ENCODE assay signal across 14 mouse cellular contexts in the genomic region with DNA sequence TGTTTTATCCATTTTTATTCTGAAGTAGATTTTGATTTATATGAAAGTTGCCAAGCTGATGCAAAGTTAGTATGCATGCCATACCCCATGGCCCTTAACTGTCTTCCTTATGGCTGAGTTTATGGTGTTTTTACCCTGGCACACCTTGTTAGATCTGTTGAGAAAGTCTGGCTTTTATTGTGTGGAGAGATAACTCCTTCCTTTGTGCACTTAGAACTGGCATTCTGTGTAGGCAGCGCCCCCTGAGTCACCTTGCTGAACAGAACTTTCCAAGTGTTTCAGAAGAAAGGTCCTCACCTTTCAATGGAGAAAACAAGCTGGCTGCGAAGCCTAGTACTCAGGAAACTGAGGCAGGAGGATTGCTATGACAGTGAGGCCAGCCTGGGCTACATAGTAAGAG. TPM values are rescaled to one million over a fixed set of nuclear protein-coding genes. Genes with fewer than 3 reads are reported as not detected.
A peak's percentile ranks its signal among the peaks of the same experiment; 100 is the strongest.
DNase-seq lines count a peak whose midpoint lies in the region; ATAC-seq lines count a peak whose summit lies in the region.
"Had no signal": no experiment of that assay in that cellular context is flagged by ENCODE, and none has a peak within 500 bp of the region (broad histone marks: within the 10 kb centered on the region; RNA-seq: fewer than 3 reads in every experiment).

No protein-coding gene starts in this region.

- 72% methylated on average over 2 of the region's 2 CpGs for WGBS in heart, embryonic 10.5 days
- WGBS in intestine, embryonic 16.5 days, result 69% methylated on average over 2 of the region's 2 CpGs
- 75% methylated on average over 2 of the region's 2 CpGs for WGBS in intestine, embryonic 15.5 days
- WGBS in stomach, embryonic 16.5 days, result 73% methylated on average over 2 of the region's 2 CpGs

- no peak overlapping the region for H3K9ac ChIP-seq in intestine, embryonic 16.5 days (ENCODE audit: low read depth, low read length)
- H3K9ac ChIP-seq in intestine, embryonic 15.5 days, result no peak overlapping the region
- no peak overlapping the region for H3K9ac ChIP-seq in stomach, embryonic 16.5 days (ENCODE audit: low read length)
- H3K9ac ChIP-seq: forebrain, embryonic 13.5 days; neural tube, embryonic 15.5 days had no signal

- ATAC-seq in intestine, embryonic 16.5 days, result peak; percentile 41; the same call in 1 of the 2 replicates
- no peak for ATAC-seq in intestine, embryonic 15.5 days
- no peak for ATAC-seq in stomach, embryonic 16.5 days (ENCODE audit: insufficient read depth, low FRiP score)
- ATAC-seq: midbrain, embryonic 16.5 days had no signal

- H3K4me1 ChIP-seq in heart, embryonic 10.5 days, result peaks cover 40% of the 10 kb centered on the region
- peaks cover 17% of the 10 kb centered on the region for H3K4me1 ChIP-seq in intestine, embryonic 16.5 days (ENCODE audit: control insufficient read depth, insufficient read depth, low read length)
- H3K4me1 ChIP-seq in intestine, embryonic 15.5 days (replicated peaks), result peaks cover 7% of the 10 kb centered on the region
- H3K4me1 ChIP-seq in stomach, embryonic 16.5 days (ENCODE audit: control insufficient read depth, insufficient read depth, low read length), result peaks cover 5% of the 10 kb centered on the region
- H3K4me1 ChIP-seq: neural tube, embryonic 15.5 days had no signal

- peak overlapping the region; percentile 52; the same call in 1 of the 2 replicates for H3K27ac ChIP-seq in heart, embryonic 10.5 days
- no peak overlapping the region for H3K27ac ChIP-seq in intestine, embryonic 16.5 days (ENCODE audit: low read length)
- H3K27ac ChIP-seq in intestine, embryonic 15.5 days, result no peak overlapping the region
- H3K27ac ChIP-seq in stomach, embryonic 16.5 days (ENCODE audit: low read length), result peak overlapping the region; percentile 62; the same call in 1 of the 2 replicates
- H3K27ac ChIP-seq: forebrain, embryonic 13.5 days; neural tube, embryonic 15.5 days had no signal

- intact Hi-C loops in heart, postnatal 25 days (cut with DNase I), result no loop called here

- no peak overlapping the region for H3K4me3 ChIP-seq in heart, embryonic 10.5 days
- no peak overlapping the region for H3K4me3 ChIP-seq in intestine, embryonic 16.5 days (ENCODE audit: low read length)
- no peak overlapping the region for H3K4me3 ChIP-seq in intestine, embryonic 15.5 days (replicated peaks)
- H3K4me3 ChIP-seq in stomach, embryonic 16.5 days (replicated peaks; ENCODE audit: low read length), result no peak overlapping the region
- H3K4me3 ChIP-seq: erythroblast, embryonic 14.5 days; forebrain, embryonic 13.5 days; neural tube, embryonic 15.5 days had no signal

- H3K4me2 ChIP-seq in intestine, embryonic 16.5 days (ENCODE audit: low read depth, low read length), result no peak overlapping the region
- no peak overlapping the region for H3K4me2 ChIP-seq in intestine, embryonic 15.5 days (replicated peaks)
- H3K4me2 ChIP-seq in stomach, embryonic 16.5 days (ENCODE audit: low read depth, low read length), result no peak overlapping the region
- H3K4me2 ChIP-seq: forebrain, embryonic 13.5 days; neural tube, embryonic 15.5 days had no signal

- no peaks in the 10 kb centered on the region for H3K9me3 ChIP-seq in heart, embryonic 10.5 days
- no peaks in the 10 kb centered on the region for H3K9me3 ChIP-seq in intestine, embryonic 16.5 days (ENCODE audit: control insufficient read depth, low read length)
- H3K9me3 ChIP-seq in intestine, embryonic 15.5 days, result no peaks in the 10 kb centered on the region
- no peaks in the 10 kb centered on the region for H3K9me3 ChIP-seq in stomach, embryonic 16.5 days (replicated peaks; ENCODE audit: control insufficient read depth, low read length)
- H3K9me3 ChIP-seq: forebrain, embryonic 13.5 days; neural tube, embryonic 15.5 days had no signal

- H3K36me3 ChIP-seq in heart, embryonic 10.5 days, result peaks cover 22% of the 10 kb centered on the region
- H3K36me3 ChIP-seq in intestine, embryonic 16.5 days (ENCODE audit: control insufficient read depth, insufficient read depth, low read length), result no peaks in the 10 kb centered on the region
- H3K36me3 ChIP-seq in intestine, embryonic 15.5 days, result no peaks in the 10 kb centered on the region
- H3K36me3 ChIP-seq in stomach, embryonic 16.5 days (ENCODE audit: control insufficient read depth, insufficient read depth, low read length), result no peaks in the 10 kb centered on the region
- H3K36me3 ChIP-seq: neural tube, embryonic 15.5 days had no signal

- no peak for DNase-seq in heart, embryonic 10.5 days (ENCODE audit: low spot score)
- no peak for DNase-seq in heart, postnatal 25 days (ENCODE audit: low spot score)
- peak; percentile 36 for DNase-seq in R1 (ENCODE audit: low read depth, low spot score)
- DNase-seq in kidney, adult 11 months, result no peak
- DNase-seq: cerebellum, adult 11-12 months; kidney, adult 2 months; lung, adult 2 months had no signal

- no peaks in the 10 kb centered on the region for H3K27me3 ChIP-seq in heart, embryonic 10.5 days (ENCODE audit: insufficient read depth, poor library complexity, severe bottlenecking)
- no peaks in the 10 kb centered on the region for H3K27me3 ChIP-seq in intestine, embryonic 16.5 days (replicated peaks; ENCODE audit: control insufficient read depth, insufficient read depth, low read length)
- no peaks in the 10 kb centered on the region for H3K27me3 ChIP-seq in intestine, embryonic 15.5 days (replicated peaks)
- no peaks in the 10 kb centered on the region for H3K27me3 ChIP-seq in stomach, embryonic 16.5 days (ENCODE audit: control insufficient read depth, insufficient read depth, low read length)

RNA-seq across cellular contexts. Expression of gene Dsp, which starts 10.9 kb away (rescaled TPM):
- 27.1 and 35.3 TPM in 2 replicates for polyA plus RNA-seq in heart, embryonic 10.5 days (2016; fragmentation: Nextera tagmentation; extraction: Ambion mirVana)
- total RNA-seq in heart, postnatal 25 days (2021), result 100 to 1,000 TPM; 435 to 451 TPM
- polyA plus RNA-seq in intestine, embryonic 16.5 days (2015; fragmentation: Nextera tagmentation; extraction: Ambion mirVana), result 8.4 TPM in 2 replicates
- polyA plus RNA-seq in intestine, embryonic 15.5 days (2015; fragmentation: Nextera tagmentation; extraction: Ambion mirVana), result 8.6 and 9.1 TPM in 2 replicates
- polyA plus RNA-seq in stomach, embryonic 16.5 days (2015; fragmentation: Nextera tagmentation; extraction: Ambion mirVana), result 36.4 and 45.1 TPM in 2 replicates
- polyA plus RNA-seq: erythroblast, embryonic 14.5 days had no signal

RNA-seq across cellular contexts. Expression of gene Snrnp48, which starts 42.7 kb away (rescaled TPM):
- 29.7 and 34.1 TPM in 2 replicates for polyA plus RNA-seq in heart, embryonic 10.5 days (2016; fragmentation: Nextera tagmentation; extraction: Ambion mirVana)
- 10 to 100 TPM in 1 of 2 experiments, 1 to 10 TPM in 1; 9.7 to 10.3 TPM for total RNA-seq in heart, postnatal 25 days (2021)
- polyA plus RNA-seq in intestine, embryonic 16.5 days (2015; fragmentation: Nextera tagmentation; extraction: Ambion mirVana), result 27.3 and 30.9 TPM in 2 replicates
- 35.2 and 36.4 TPM in 2 replicates for polyA plus RNA-seq in intestine, embryonic 15.5 days (2015; fragmentation: Nextera tagmentation; extraction: Ambion mirVana)
- 31.7 and 34.2 TPM in 2 replicates for polyA plus RNA-seq in stomach, embryonic 16.5 days (2015; fragmentation: Nextera tagmentation; extraction: Ambion mirVana)

Comparison
In these comparisons a context has a peak if more than half of its experiments do, and no peak if none do; other contexts are left out.
1. H3K27ac ChIP-seq: peak in heart, embryonic 10.5 days (single experiment) and stomach, embryonic 16.5 days (single experiment); none in intestine, embryonic 16.5 days (single experiment) and intestine, embryonic 15.5 days (single experiment).